Mouse (Mus musculus) forebrain, embryonic 10.5 days (tissue): ENCODE results near the gene Hist2h3c2. TPM values are rescaled to one million over a fixed set of nuclear protein-coding genes. Genes with fewer than 3 reads are reported as not detected.
"Not testable (repeated sequence)": the region's sequence is repeated elsewhere in the genome, so short reads cannot be mapped to it uniquely, and the experiment has no call there.

ENCODE experiments used
- DNase-seq: peaks from one replicate; pipeline ENCODE4 v3.0.0-alpha.2; 2017; ENCODE audit warnings: low spot score; ENCODE audit errors: extremely low spot score
- H3K27ac ChIP-seq: fragments of 300-500 bp; sonication (generic); 2 replicates; pipeline ENCODE4 v1.5.1; 2016; ENCODE audit warnings: mild to moderate bottlenecking
- H3K27me3 ChIP-seq: fragments of 300-500 bp; sonication (generic); 2 replicates; pipeline ENCODE4 v1.6.1; 2016; ENCODE audit warnings: mild to moderate bottlenecking; ENCODE audit not compliant: poor library complexity, severe bottlenecking
- H3K36me3 ChIP-seq: fragments of 300-500 bp; sonication (generic); replicated peaks from 2 replicates; pipeline ENCODE4 v1.6.1; 2016; ENCODE audit warnings: mild to moderate bottlenecking, moderate library complexity
- H3K4me1 ChIP-seq: fragments of 300-500 bp; sonication (generic); 2 replicates; pipeline ENCODE4 v1.6.1; 2016
- H3K4me3 ChIP-seq: fragments of 300-500 bp; sonication (generic); 2 replicates; pipeline ENCODE4 v1.5.1; 2016; ENCODE audit warnings: mild to moderate bottlenecking, moderate library complexity
- H3K9me3 ChIP-seq: fragments of 300-500 bp; sonication (generic); 2 replicates; pipeline ENCODE4 v1.6.1; 2016; ENCODE audit warnings: mild to moderate bottlenecking, moderate library complexity
- WGBS: fragments of 180-500 bp; shearing (Covaris S2); methylation state at CpG from one replicate; pipeline ENCODE4 v1.1.7; 2016; 5-methylcytosine and 5-hydroxymethylcytosine counted together
- polyA plus RNA-seq: library from polyadenylated mRNA; unstranded; fragments of >200 nt; fragmentation: Nextera tagmentation; extraction: Ambion mirVana; gene quantifications from 2 replicates; pipeline ENCODE4 v1.2.1, GENCODE M21; 2016

Hist2h3c2 gene
- 5.9 and 6.4 TPM in 2 replicates for polyA plus RNA-seq

GRCm38 (mm10) chr3:96238954-96239793 is at the start of gene Hist2h3c2:
TSS of gene Hist2h3c2 (minus strand) at chr3:96239127.
- Histone ChIP-seq H3K4me1 (peaks cover 46% of the 10 kb centered on the region), H3K4me3 (peak within 1 kb of the TSS; percentile 59), H3K27ac (peak within 1 kb of the TSS; percentile 93)
- not testable (repeated sequence) for H3K9me3 ChIP-seq, H3K27me3 ChIP-seq, H3K36me3 ChIP-seq, DNase-seq
- 0% methylated on average over 25 of the region's 68 CpGs for WGBS

GRCm38 (mm10) chr3:96287334-96287733 is 48.4 kb upstream of the Hist2h3c2 start:
- not testable (repeated sequence) for H3K36me3 ChIP-seq, H3K4me3 ChIP-seq, H3K27ac ChIP-seq, H3K9me3 ChIP-seq, DNase-seq
- Histone ChIP-seq H3K27me3 (peaks cover 37% of the 10 kb centered on the region), H3K4me1 (peaks cover 22% of the 10 kb centered on the region)
- 86% methylated on average over 11 of the region's 11 CpGs for WGBS

- DNase-seq, result no peak
- Histone ChIP-seq H3K27me3 (peaks cover 45% of the 10 kb centered on the region), H3K36me3 (no peaks in the 10 kb centered on the region), H3K4me1 (peaks cover 22% of the 10 kb centered on the region), H3K4me3 (peak overlapping the region; percentile 6; the same call in 1 of the 2 replicates), H3K9me3 (peaks cover 6% of the 10 kb centered on the region; the same call in 1 of the 2 replicates), H3K27ac (no peak overlapping the region)
- WGBS, result 20% methylated on average over 4 of the region's 4 CpGs
These were observed 45.5 kb upstream of the Hist2h3c2 start for GRCm38 (mm10) chr3:96284457-96284856.

GRCm38 (mm10) chr3:96280660-96281059 is 41.7 kb upstream of the Hist2h3c2 start:
- H3K36me3 ChIP-seq, result no peaks in the 10 kb centered on the region
- 56% methylated on average over 6 of the region's 6 CpGs for WGBS
- DNase-seq, result no peak
- H3K4me1 ChIP-seq, result peaks cover 32% of the 10 kb centered on the region
- no peak overlapping the region for H3K27ac ChIP-seq
- H3K4me3 ChIP-seq, result no peak overlapping the region
- no peaks in the 10 kb centered on the region for H3K9me3 ChIP-seq
- peaks cover 38% of the 10 kb centered on the region for H3K27me3 ChIP-seq

GRCm38 (mm10) chr3:96277800-96278624 is 39.1 kb upstream of the Hist2h3c2 start:
- peaks cover 14% of the 10 kb centered on the region for H3K27me3 ChIP-seq
- H3K27ac ChIP-seq, result peak overlapping the region; percentile 91
- no peaks in the 10 kb centered on the region for H3K9me3 ChIP-seq
- WGBS, result under 1% methylated on average over 49 of the region's 49 CpGs
- peak; percentile 94 for DNase-seq
- H3K4me3 ChIP-seq, result peak overlapping the region; percentile 61
- peaks cover 16% of the 10 kb centered on the region for H3K4me1 ChIP-seq
- no peaks in the 10 kb centered on the region for H3K36me3 ChIP-seq

- peaks cover 8% of the 10 kb centered on the region for H3K27me3 ChIP-seq
- DNase-seq, result no peak
- H3K27ac ChIP-seq, result peak overlapping the region; percentile 91
- peak overlapping the region; percentile 61 for H3K4me3 ChIP-seq
- no peaks in the 10 kb centered on the region for H3K9me3 ChIP-seq
- H3K4me1 ChIP-seq, result peaks cover 15% of the 10 kb centered on the region
- WGBS, result 19% methylated on average over 8 of the region's 8 CpGs
- no peaks in the 10 kb centered on the region for H3K36me3 ChIP-seq
These were observed 38.5 kb upstream of the Hist2h3c2 start for GRCm38 (mm10) chr3:96277428-96277799.

- Histone ChIP-seq H3K36me3 (no peaks in the 10 kb centered on the region), H3K27ac (no peak overlapping the region), H3K27me3 (no peaks in the 10 kb centered on the region), H3K4me1 (peaks cover 20% of the 10 kb centered on the region), H3K4me3 (no peak overlapping the region), H3K9me3 (no peaks in the 10 kb centered on the region)
- no peak for DNase-seq
- 91% methylated on average over 17 of the region's 17 CpGs for WGBS
These were observed 34.9 kb upstream of the Hist2h3c2 start for GRCm38 (mm10) chr3:96273591-96274465.

GRCm38 (mm10) chr3:96269511-96270474 is 30.9 kb upstream of the Hist2h3c2 start, which contains the start of gene Hist2h2bb:
TSS of gene Hist2h2bb (plus strand) at chr3:96269752.
- no peaks in the 10 kb centered on the region for H3K36me3 ChIP-seq
- no peaks in the 10 kb centered on the region for H3K9me3 ChIP-seq
- no peaks in the 10 kb centered on the region for H3K27me3 ChIP-seq
- peak within 1 kb of the TSS; percentile 96 for H3K27ac ChIP-seq
- peak; percentile 92 for DNase-seq
- peak within 1 kb of the TSS; percentile 67 for H3K4me3 ChIP-seq
- H3K4me1 ChIP-seq, result peaks cover 27% of the 10 kb centered on the region
- WGBS, result under 1% methylated on average over 45 of the region's 45 CpGs

- Histone ChIP-seq H3K4me3 (peak overlapping the region; percentile 67), H3K4me1 (peaks cover 36% of the 10 kb centered on the region), H3K27ac (peak overlapping the region; percentile 96)
- H3K36me3 ChIP-seq, H3K9me3 ChIP-seq, H3K27me3 ChIP-seq: not testable (repeated sequence)
- under 1% methylated on average over 15 of the region's 44 CpGs for WGBS
- peak; percentile 58 for DNase-seq
These were observed 29.9 kb upstream of the Hist2h3c2 start for GRCm38 (mm10) chr3:96268776-96269378.

GRCm38 (mm10) chr3:96268051-96268775 is 29.3 kb upstream of the Hist2h3c2 start, which contains the start of gene Hist2h3b:
TSS of gene Hist2h3b (plus strand) at chr3:96268654.
- peak; percentile 75 for DNase-seq
- no peaks in the 10 kb centered on the region for H3K9me3 ChIP-seq
- H3K4me1 ChIP-seq, result peaks cover 41% of the 10 kb centered on the region
- WGBS, result 27% methylated on average over 30 of the region's 30 CpGs
- no peaks in the 10 kb centered on the region for H3K27me3 ChIP-seq
- H3K27ac ChIP-seq, result peak within 1 kb of the TSS; percentile 96
- H3K4me3 ChIP-seq, result peak within 1 kb of the TSS; percentile 67
- H3K36me3 ChIP-seq, result no peaks in the 10 kb centered on the region
